Mouse (Mus musculus) kidney, postnatal 14 days (tissue): ENCODE results near the gene Bicral.
"Not testable (repeated sequence)": the region's sequence is repeated elsewhere in the genome, so short reads cannot be mapped to it uniquely, and the experiment has no call there.

ENCODE experiments used
- DNase-seq: peaks from one replicate; pipeline ENCODE4 v3.0.0; 2022; ENCODE audit warnings: mixed read lengths

Gene Bicral

DNA sequence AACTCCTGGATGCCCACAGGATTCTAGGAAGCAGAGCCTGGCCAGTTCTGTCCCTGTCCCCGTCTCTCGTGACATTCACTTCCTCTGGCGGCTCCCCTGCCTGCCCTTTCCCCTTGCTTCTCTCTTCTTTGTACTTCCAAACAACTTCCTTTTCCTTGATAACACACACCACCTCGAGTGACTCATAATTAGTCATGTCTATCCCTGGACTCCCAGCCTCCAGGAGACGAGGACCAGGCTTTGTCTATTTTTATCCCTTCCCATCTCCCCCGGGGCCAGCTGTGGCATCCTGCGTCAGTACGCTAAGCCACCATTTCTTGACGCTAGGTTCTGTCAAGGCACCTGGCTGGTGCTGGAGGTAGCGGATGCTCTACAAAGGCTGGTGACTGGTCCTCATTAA, 15.9 kb upstream of the Bicral start:
- peak; percentile 63 for DNase-seq

- DNase-seq: no peak
These were observed 14.5 kb upstream of the Bicral start for GRCm38 (mm10) chr17:46872806-46873205.

DNA sequence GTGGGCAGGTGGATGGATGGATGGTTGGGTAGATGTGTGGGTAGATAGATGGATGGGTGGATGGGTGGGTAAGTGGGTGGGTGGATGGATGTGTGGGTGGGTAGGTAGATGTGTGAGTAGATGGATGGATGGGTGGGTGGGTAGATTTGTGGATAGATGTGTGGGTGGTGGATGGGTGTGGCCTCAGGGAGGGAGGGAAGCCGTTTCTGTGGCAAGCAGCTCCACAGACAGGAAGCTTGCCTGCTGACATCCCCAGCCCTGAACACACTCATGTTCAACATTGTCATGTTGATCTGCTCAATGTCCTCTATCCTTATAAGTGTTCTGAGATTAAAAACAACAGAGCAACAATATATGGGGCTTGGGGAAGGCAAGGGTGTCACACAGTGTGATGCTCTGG, 12.6 kb upstream of the Bicral start:
- no peak for DNase-seq

- no peak for DNase-seq
These were observed 12.0 kb upstream of the Bicral start for GRCm38 (mm10) chr17:46870204-46870798.

DNA sequence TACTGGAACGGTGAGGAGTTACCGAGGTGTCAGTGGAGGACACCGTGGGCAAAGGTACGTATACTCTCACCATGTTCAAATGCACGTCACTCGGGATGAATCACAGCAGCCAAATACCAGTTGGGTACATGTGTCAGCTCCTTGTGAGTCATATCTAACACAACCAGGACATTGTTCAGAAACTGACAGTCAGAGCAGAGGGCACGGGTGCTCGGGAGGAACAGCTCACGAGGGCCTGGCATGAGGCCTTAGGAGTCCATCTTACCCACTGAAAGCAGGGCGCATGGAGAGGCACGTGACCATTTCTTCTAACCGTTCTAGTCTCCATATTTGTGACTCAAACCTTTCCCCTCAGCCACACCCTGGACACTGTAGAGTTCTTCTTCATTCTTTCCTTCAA, 8.6 kb upstream of the Bicral start:
- DNase-seq: no peak

GRCm38 (mm10) chr17:46864566-46865195, 6.4 kb upstream of the Bicral start:
- DNase-seq: no peak

DNA sequence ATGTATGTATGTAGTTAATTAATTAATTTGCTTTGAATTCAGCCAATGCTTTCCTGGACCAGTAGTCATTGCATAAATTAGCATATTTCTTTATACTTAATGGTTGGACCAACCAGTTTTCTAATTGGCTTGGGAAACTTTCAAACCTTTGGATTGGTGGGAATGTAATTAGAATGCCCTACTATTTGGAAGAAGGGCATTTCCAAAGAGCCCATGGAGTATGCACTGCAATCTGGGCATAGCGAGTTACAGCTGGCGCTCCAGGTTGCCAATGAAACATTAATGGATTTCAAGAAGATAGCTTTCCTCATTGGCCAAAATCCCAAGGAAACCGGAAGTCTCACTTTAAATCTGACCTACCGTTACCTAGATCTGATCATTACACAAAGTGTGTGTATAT, 1.8 kb upstream of the Bicral start:
- no peak for DNase-seq

DNA sequence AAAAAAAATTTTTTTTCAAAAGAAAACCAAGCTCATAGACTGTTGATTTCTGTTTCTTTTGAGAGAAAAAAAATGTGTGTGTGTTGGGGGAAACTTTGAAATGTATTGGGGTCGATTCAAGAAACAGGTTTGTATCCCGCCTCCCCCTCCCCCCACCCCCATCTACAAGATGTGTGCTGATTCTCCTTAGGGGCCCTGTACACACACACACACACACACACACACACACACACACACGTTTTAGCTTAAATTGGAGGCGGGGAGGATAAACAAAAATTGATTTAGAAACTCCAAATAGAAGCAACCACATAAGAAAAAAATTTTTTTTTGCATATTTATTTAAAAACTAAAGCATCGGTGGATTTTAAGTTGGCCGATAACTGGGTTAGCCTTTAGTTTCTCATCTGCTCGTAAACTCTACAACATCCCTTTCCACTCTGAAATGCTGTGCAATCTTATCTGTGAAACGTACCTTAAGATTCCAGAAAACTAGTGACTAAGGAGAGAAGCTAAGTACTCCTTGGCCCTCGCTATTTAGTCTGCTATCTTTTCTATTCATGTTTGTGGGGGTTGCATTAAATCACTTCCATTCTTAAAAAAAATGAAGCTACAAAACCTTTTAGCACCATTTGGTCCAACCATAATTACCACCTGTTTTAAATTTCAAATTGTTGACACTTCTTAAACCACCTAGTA, 615 bp upstream of the Bicral start:
- DNase-seq: no peak

DNA sequence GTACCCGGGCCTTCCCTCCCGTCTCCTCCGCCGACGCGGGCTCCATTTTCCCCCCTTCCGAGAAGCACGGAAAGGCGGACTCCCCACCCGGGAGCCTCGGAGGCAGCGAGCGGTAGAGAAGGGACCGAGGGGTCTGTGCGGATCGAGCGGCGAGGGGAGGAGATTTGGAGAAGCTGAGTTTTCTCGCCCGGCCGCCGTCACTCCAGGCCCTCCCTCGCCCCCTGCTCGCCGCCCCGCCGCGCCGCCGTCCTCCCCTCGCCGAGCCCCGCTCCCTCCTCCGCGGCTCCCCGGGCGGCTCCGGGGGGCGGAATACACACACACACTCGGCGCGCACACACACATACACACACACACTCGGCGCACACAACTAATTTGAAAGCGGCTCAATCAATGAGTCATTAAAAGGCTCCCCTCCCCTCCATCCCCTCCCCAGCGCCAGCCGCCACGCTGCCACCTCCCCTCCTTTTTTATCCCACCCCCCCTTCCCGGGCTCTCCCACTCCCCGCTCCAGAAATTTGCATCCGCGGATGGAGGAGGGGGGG, 850 bp downstream of the Bicral start:
- peak; percentile 88 for DNase-seq

DNA sequence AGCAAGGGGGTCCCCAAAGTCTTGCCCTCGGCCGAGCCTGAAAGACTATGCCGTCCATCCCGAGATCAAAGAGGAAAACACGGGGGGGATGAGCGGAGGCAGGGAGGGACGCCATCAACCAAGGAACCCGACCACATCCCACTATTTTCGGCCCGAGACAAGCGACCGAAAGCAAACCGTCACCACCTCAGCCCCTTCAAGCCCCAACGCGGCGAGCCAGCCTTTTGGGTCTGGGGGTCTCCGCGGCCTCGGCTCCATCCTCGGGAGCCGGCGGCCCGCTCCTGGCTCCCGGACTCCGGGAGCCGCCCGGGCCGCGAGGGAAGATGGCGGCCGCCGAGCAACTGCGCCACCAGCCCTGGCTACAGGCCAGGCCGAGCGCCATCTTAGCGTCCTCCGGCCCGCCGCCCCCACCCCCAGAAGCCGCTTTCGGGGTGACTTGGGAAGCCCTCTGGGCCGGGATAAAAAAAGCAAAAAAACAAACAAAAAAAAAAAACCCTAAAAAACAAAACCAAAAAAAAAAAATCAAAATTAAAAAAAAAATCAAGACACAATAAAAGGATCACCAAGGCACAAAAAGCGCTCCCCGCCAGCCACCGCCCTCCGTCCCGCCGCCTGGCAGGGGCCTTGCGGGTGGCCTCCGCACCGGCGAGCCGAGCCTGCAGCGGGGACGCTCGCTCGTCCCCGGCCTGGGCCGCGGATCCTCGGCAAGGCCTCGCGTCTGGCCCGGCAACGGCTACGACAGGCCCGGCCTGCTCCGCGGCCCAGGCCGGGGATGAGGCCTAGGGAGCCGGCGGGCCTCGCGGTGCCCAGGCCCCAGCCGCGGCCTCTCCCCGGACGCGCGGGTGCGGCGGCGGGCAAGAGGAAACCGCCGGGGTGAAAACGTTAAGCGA, 1.6 kb downstream of the Bicral start:
- DNase-seq: peak; percentile 90

DNA sequence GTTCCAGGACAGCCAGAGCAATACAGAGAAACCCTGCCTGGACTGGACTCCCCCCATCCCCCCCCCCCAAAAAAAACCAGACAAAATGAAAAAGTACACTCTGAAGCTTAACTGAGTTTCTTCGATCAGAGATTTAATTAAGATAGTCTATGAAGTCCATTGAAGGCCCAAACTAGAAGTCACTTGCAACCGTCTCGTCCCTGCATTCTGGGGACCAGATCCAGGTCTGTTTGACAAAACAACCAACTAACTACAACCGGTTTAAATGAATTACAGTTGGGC, 2.2 kb downstream of the Bicral start:
- DNase-seq: no peak

DNA sequence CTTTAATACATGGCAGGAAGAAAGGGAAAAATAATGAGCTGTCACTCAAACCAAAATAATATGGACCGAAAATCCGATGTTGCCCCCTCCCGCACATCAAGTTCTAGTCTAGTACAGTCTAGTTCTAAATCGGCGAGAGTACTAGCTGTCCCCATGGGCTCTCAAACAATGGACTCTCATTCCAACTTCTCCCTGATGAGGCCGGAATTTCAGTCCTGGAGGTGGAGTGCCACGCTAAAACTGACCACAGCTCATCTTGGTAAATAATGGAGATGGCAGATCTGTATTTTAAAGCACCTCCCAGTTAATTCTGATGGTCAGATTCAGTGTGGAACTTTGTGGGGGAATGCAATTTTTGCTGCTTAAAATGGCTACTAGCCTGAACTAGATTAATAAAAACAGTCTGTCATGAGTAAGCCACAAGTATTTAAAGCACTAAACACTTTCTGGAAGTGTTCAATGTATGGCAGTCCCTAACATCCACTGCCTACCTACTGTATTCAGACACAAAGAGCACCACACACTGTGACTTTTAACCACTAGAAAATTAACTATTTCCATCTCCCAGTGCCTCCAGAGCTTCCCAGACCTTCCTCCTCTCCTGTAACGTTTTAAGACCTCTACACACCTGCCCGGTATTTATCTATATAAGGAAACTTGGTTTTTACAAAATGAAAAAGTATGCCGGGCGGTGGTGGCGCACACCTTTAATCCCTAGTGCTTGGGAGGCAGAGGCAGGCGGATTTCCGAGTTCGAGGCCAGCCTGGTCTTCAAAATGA, 2.8 kb downstream of the Bicral start:
- no peak for DNase-seq

DNA sequence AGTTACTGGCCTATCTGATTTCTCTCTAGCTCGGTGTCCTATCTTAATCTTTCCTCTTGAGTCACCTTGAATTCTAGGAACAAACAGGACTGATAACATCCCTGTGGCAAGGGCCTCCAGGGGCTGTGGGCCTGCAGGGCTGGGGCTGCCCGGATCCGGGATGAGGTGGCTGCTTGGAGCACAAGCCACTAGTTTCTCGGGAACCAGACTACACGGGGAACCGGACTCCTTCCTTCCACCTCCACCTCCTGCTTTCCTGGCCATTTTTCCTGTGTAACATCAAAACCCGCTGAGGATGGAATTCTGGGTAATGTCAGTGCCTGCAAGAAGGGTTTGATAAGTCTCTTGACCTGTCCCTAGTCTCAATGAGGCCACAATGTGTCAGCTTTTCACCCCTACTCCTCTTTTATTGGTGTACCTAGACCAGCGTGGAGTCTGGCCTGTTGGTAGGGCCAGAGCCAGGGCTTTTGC, 3.6 kb downstream of the Bicral start:
- no peak for DNase-seq

DNA sequence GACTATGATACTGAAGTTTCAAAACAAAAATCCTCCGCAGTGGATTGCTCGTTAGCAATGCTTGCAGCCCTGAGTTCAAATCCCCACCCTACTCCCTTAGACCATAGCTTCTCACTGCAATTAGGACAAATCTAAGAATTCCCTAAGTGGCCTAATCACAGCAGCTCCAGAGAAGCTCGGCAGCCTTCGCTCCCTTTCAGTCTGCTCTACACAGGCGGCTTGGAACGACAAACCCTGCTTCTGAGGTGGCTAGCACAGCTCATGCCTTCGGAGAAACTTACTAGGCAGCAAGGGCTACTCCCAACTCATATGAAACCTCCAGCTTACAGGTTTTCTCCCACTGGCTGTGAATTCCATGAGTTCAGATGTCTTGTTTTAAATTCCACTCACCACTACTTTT, 4.2 kb downstream of the Bicral start:
- no peak for DNase-seq

GRCm38 (mm10) chr17:46853281-46853680, 5.0 kb downstream of the Bicral start:
- DNase-seq: peak; percentile 69

DNA sequence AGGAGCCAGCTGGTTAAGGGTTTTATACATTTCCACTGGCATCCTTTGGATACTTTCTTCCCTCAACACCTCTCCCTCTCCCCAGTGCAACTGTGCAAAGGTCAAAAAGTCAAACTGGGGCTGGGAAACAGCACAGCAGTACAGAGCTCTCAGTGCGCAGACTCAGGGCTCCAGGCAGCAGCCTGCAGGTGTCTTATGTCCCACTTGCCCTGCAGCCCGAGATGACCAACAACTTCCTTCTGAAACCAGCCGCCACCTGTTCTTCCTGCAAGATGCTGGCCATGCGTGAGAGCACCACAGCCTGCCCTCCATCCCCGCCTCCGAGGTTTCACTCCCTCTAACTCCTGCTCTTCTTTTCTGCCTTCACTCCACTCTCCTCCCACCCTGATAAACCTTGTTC, 5.6 kb downstream of the Bicral start:
- peak; percentile 71 for DNase-seq

GRCm38 (mm10) chr17:46847206-46847605, 11.1 kb downstream of the Bicral start:
- no peak for DNase-seq

DNA sequence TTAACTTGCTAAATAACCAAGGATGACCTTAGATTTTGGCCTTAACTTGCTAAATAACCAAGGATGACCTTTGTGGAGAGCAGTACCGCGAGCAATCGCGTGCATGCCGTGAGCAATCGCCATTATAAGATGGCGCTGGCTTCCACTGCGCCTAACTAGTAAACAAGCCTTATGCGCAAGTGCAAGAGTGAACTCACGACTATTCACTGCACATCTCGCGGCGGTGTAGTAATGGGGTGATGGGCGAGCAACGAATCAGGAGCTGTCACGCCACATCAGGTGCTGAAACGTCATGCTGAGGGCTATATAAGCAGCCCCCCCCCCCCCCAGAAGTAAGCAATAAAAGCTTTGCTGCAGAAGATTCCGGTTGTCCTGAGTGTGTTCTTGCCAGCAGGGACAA, 11.7 kb downstream of the Bicral start:
- not testable (repeated sequence) for DNase-seq

GRCm38 (mm10) chr17:46845262-46845661, 13.0 kb downstream of the Bicral start:
- DNase-seq: no peak

DNA sequence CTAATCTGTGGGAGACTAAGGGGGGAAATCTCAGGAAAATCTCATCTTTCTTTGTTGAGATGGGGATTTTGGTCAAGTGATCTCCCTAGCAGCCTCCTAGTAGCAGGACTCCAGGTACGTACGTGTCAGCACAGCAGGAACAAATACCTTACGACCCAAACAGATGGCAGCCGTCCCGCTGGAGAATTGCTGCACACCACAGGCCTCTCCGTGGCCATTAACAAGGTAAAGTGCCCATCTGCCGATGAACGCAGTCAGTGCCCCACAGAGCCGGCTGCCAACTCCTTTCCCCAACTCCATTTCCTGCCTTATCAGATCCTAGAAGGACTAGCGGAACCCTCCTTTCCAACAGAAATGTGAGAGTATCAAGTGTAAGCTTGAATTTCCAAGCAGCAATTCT, 13.5 kb downstream of the Bicral start:
- DNase-seq: no peak

- no peak for DNase-seq
These were observed 14.6 kb downstream of the Bicral start for GRCm38 (mm10) chr17:46843716-46844115.

DNA sequence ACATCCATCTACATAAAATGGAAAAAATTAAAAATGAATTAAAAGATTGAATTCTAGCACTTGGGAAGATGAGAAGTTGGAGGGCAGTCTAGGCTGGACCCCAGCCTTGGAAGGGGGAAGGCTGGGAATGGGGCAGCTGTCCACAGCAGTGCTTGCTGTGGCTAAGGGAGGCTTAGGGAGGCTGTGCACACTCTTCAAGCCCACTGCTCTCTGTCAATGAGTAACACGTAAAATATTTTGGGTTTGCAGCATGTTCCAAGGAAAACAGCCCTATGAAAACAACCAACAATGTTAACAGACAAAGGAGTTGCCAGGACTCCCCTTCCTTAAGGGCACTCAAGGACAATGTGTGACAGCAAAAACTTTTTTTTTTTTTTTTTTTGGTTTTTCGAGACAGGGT, 15.3 kb downstream of the Bicral start:
- DNase-seq: peak; percentile 55
